Mouse (Mus musculus): Measurements from ENCODE around the gene Myh3.

DNA sequence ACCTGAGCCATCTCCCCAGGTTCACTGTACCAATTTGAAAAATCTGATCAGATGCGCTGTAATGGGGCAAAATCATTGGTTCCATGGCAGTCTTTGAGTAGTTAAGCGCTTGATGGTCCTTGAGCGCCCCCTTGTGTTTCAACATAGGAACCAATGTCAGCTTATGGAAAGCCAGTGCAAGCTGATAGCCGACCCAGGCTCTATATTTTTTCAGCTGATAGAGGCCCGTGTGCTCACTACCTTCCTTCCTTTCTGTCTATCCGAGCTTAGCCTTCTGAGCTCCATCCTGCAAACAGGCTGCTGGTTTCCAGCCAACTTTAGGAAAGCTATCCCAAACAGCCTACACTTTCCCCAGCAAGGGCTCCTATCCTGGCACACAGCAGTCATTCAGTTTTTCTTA, 7.4 kb downstream of the Myh3 start:
- TF ChIP-seq CTCF (IDR thresholded peaks at IDR 0.05) (peak; percentile 88), EP300 (IDR thresholded peaks at IDR 0.05) (no peak)
